Mouse (Mus musculus): Measurements from ENCODE around the gene Slc15a4.
A peak's percentile ranks its signal among the peaks of the same experiment; 100 is the strongest.

Slc15a4 gene

GRCm38 (mm10) chr5:127621108-127621507 is 11.6 kb downstream of the Slc15a4 start:
- no peak for DNase-seq (ENCODE audit: low read depth, low spot score)

GRCm38 (mm10) chr5:127620371-127620770 is 12.3 kb downstream of the Slc15a4 start:
- no peak for DNase-seq (ENCODE audit: low read depth, low spot score)

- DNase-seq (ENCODE audit: low read depth, low spot score), result no peak
These were observed 13.9 kb downstream of the Slc15a4 start for GRCm38 (mm10) chr5:127618834-127619233.

DNA sequence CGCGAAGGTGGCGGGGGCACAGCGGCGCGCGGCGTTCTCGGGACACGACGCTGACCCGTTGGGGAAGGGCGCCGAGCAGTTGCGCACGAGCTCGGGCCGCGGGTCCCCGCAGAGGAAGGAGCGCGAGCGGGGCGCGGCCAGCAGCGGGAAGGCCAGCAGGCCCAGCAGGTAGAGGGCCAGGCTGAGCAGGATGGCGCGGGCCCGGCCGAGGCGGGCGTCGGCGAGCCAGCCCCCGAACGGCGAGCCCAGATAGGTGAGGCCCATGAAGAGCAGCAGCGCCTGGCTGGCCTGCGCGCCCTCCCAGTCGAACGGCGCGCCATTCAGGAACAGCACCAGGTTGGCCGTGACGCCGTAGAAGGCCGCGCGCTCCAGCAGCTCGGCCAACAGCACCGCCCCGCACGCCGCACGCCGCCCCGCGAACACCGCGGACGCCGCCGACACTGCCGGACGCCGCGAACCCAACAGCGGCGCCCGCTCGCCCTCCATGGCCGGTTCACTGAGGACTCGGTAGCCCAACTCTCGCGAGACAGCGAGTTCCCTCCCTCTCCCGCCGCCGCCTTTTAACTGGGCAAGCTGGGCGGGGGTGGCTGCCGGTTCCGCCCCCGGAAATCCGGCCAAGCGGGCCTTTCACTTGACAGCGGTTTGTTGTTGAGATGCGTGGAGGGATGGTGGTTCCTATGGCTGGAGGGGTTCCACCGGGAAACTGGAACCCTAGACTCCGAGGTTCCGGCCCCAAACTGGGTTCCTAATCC is 15.6 kb downstream of the Slc15a4 start:
- peak; percentile 95 for DNase-seq (ENCODE audit: low read depth, low spot score)

DNA sequence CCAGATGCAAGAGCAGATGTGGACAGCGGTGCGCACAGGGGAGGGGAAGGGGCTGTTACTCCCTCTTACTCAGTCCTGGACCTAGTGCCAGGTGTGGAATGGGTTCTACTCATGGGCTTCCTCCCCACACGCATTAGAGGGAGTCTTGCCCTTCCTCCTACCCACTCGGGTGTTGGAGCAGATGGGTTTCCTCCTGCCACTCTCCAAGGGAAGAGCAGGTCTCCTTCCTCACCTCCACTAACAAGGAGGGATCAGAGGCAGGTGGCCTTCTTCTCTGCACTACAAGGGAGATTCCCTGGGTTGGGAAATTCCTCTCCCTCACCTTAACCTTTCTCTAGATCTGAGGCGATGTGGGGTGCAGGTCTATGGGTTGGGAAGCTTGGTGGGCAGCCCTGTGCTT is 16.5 kb downstream of the Slc15a4 start:
- DNase-seq (ENCODE audit: low read depth, low spot score), result no peak

DNA sequence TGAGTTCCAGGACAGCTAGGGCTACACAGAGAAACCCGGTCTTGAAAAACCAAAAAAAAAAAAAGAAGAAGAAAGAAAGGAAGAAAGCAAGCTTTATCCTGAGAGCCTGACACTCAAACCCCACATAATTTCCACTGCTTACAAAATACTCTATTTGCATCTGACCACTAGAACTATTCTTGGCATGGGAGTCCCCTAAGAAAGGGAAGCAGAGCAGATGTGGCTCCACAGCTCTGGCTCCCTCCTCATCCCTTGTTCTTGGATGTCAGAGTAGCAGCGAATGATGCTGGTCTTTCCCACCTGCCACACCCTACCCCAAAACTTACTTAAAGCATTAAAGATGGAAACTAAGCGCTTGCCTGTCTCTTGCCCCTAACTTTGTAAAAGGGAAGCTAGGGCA is 17.2 kb downstream of the Slc15a4 start:
- DNase-seq (ENCODE audit: low read depth, low spot score), result peak; percentile 36

- DNase-seq (ENCODE audit: low read depth, low spot score), result no peak
These were observed 20.3 kb downstream of the Slc15a4 start for GRCm38 (mm10) chr5:127612397-127612796.

GRCm38 (mm10) chr5:127611881-127612280 is 20.8 kb downstream of the Slc15a4 start:
- DNase-seq (ENCODE audit: low read depth, low spot score), result no peak

GRCm38 (mm10) chr5:127610787-127611509 is 21.7 kb downstream of the Slc15a4 start:
- peak; percentile 87 for DNase-seq (ENCODE audit: low read depth, low spot score)

DNA sequence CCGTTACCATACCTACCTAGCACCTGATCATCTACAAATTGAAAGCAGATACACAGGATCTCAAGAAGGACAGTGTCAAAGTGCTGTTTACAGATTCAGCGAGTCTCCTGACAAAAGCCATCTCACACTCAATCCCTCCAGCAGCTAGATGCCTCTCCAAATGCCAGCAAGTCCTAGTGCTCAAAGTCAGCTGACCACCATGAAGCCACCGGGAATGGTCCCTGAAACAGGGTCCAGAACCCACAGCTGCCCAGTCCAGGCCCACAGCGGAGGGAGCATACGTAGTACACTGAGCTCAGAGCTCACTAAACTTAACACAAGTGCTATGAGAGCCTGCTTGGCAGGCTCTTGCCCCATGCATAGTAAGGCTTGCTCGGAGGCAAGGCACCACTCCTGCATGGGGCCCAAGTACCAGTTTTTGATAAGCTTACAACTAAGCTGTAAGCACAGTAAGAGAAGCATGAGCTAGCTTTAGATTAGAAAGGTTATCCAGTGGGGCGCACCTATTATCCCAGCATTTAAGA is 23.4 kb downstream of the Slc15a4 start:
- no peak for DNase-seq (ENCODE audit: low read depth, low spot score)

- no peak for DNase-seq (ENCODE audit: low read depth, low spot score)
These were observed 25.2 kb downstream of the Slc15a4 start for GRCm38 (mm10) chr5:127607507-127607906.

- no peak for DNase-seq (ENCODE audit: low read depth, low spot score)
These were observed 29.7 kb downstream of the Slc15a4 start for GRCm38 (mm10) chr5:127602996-127603395.

DNA sequence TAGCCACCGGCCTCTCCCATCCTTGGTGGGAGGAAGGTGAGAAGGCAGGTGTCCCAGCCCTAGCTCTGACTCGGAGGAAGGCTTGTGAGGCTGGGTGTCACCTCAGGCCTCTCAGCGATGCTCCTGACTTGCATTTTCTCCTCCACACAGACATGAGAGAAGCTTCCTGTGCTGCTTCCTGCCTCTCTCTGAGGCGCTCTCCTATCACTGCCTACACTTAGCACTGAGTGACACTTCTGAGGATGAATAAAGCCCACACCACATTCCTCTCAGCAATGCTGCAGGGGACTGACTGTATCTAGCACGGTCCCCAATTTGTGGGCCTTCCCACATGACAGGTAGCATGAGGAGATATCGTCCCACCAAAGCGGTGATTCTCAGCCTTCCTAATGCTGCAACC is 35.8 kb downstream of the Slc15a4 start:
- no peak for DNase-seq (ENCODE audit: low read depth, low spot score)

DNA sequence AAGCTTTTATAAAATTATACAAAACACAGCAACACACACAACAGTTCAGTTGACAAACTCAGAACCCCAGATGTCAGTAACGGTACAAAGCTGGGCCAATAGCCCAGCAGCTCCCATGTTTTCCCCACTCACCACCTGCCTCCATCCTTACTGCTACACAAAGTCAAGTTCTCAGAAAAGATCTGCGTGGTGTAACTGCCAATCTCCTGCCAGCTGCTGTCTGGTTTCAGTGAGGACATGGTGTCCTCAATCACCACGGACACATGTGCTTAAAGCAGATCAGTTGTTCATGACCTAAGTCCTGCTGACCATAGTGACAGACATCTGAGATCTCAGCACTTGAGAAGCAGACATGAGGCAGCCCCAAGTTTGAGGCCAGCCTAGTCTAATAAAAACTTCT is 37.0 kb downstream of the Slc15a4 start:
- peak; percentile 74 for DNase-seq (ENCODE audit: low read depth, low spot score)

DNA sequence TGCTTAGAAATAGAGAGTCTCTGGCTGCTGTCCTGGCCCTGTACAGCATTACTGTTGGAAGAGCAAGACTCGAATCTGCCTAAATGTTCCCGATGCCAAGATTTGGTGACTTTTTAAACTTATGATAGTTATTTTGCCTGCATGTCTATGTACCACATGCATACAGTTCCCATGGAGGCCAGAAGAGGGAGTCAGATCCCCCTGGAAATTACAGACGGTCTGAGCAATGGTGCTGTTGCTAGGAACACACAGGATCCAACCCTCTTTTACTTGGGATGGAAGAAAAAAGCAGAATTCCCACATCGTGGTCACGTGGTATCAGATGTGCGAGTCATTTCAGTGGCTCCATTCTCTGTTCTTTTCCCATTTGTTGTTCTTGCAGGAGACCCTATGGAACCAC is 39.8 kb downstream of the Slc15a4 start:
- no peak for DNase-seq (ENCODE audit: low read depth, low spot score)

DNA sequence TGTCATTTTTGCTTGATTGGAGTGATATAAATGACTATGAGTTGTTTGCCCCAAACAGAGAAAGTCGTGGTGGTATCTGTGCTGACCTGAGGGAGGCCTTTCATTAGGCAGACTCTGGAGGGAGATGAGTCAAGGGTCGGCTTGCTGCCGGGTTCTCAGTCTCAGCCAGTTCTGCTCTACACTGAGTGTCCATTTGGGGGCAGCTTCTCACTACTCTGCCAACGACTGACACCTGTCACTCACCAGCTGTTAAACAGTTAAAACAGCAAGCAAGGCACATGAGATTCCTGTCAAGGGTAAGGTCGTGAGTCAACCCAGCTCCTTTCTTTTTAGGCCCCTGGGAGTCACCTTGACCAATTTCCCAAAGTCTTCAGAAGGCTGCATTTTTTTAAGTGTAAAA is 40.3 kb downstream of the Slc15a4 start:
- DNase-seq (ENCODE audit: low read depth, low spot score), result no peak

- DNase-seq (ENCODE audit: low read depth, low spot score), result no peak
These were observed 44.8 kb downstream of the Slc15a4 start for GRCm38 (mm10) chr5:127587854-127588253.

GRCm38 (mm10) chr5:127583658-127584057 is 49.0 kb downstream of the Slc15a4 start:
- no peak for DNase-seq (ENCODE audit: low read depth, low spot score)

DNA sequence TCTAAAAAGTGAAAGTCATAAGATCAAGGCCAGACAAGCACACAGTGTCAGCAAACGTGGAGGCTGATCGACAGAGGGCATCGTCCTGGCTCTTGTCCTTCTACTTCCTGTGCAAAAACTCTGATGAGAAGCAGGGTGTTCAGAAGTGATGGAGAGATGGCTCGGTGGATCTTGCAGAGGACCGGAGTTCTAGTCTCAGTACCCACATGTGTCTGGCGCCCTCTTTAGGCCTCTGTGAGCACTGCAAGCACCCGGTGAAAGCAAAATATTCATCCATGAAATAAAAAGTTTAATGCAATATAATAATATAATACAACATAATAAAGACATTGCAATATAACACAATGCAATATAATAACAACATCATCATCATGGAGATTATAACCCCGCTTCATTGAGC is 55.3 kb downstream of the Slc15a4 start:
- DNase-seq (ENCODE audit: low read depth, low spot score), result no peak

- no peak for DNase-seq (ENCODE audit: low read depth, low spot score)
These were observed 65.4 kb downstream of the Slc15a4 start for GRCm38 (mm10) chr5:127567165-127567741.

GRCm38 (mm10) chr5:127561086-127561485 is 71.6 kb downstream of the Slc15a4 start:
- no peak for DNase-seq (ENCODE audit: low read depth, low spot score)

- no peak for DNase-seq (ENCODE audit: low read depth, low spot score)
These were observed 84.6 kb downstream of the Slc15a4 start for GRCm38 (mm10) chr5:127548136-127548535.

DNA sequence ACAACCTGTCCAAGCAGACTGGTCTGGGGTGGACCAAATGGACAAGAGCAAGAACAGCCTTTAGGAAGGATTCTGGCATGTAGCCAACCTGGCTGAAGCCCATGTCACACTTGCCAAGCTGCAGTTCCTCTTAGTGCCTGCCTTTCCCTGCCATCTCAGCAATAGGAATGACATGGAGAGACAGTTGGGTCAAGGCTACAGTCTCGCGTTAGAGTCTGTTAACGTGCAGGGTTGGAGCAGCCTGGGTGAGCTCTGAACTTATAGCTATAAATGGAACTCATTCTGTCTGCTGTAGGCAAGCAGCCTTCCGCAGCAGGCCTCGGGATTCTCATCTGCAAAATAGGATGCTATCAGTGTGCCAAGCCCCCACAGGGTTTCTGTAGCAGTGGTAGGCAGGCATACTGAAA is 86.1 kb downstream of the Slc15a4 start:
- no peak for DNase-seq (ENCODE audit: low read depth, low spot score)

All from skeletal muscle tissue, adult 2 months (tissue).